Mouse (Mus musculus) liver, embryonic 11.5 days (tissue): Measurements from ENCODE around the gene Abhd14a. TPM values are rescaled to one million over a fixed set of nuclear protein-coding genes. Genes with fewer than 3 reads are reported as not detected.

Source experiments
- ATAC-seq: fragments of 200-750 bp; cut with Nextera tagmentation; replicated peaks from 2 replicates; pipeline ENCODE4 v1.8.0; 2017; ENCODE audit warnings: moderate number of reproducible peaks, mild to moderate bottlenecking, moderate TSS enrichment, moderate library complexity; ENCODE audit not compliant: low FRiP score
- DNase-seq: peaks from one replicate; pipeline ENCODE4 v3.0.0-alpha.2; 2017; ENCODE audit warnings: low spot score
- H3K27ac ChIP-seq: fragments of 300-500 bp; sonication (generic); 2 replicates; pipeline ENCODE4 v1.5.1; 2014; ENCODE audit warnings: mild to moderate bottlenecking, low read depth, low read length, control low read depth
- H3K27me3 ChIP-seq: fragments of 300-500 bp; sonication (generic); replicated peaks from 2 replicates; pipeline ENCODE4 v1.6.1; 2014; ENCODE audit warnings: low read length, mixed read lengths; ENCODE audit not compliant: control insufficient read depth, insufficient read depth
- H3K36me3 ChIP-seq: fragments of 300-500 bp; sonication (generic); 2 replicates; pipeline ENCODE4 v1.6.1; 2014; ENCODE audit warnings: mild to moderate bottlenecking, low read length, moderate library complexity, mixed read lengths; ENCODE audit not compliant: control insufficient read depth, insufficient read depth
- H3K4me1 ChIP-seq: fragments of 300-500 bp; sonication (generic); replicated peaks from 2 replicates; pipeline ENCODE4 v1.6.1; 2014; ENCODE audit warnings: low read length, mixed read lengths; ENCODE audit not compliant: control insufficient read depth, insufficient read depth
- H3K4me2 ChIP-seq: fragments of 300-500 bp; sonication (generic); 2 replicates; pipeline ENCODE4 v1.6.1; 2014; ENCODE audit warnings: mild to moderate bottlenecking, control low read depth, moderate library complexity
- H3K4me3 ChIP-seq: fragments of 300-500 bp; sonication (generic); 2 replicates; pipeline ENCODE4 v1.5.1; 2014; ENCODE audit warnings: low read depth, low read length, control low read depth
- H3K9ac ChIP-seq: fragments of 300-500 bp; sonication (generic); 2 replicates; pipeline ENCODE4 v1.6.1; 2014; ENCODE audit warnings: low read depth, low read length, control low read depth
- H3K9me3 ChIP-seq: fragments of 300-500 bp; sonication (generic); 2 replicates; pipeline ENCODE4 v1.6.1; 2016; ENCODE audit warnings: low read length, inconsistent platforms, mixed read lengths; ENCODE audit not compliant: control insufficient read depth
- WGBS: fragments of 180-500 bp; shearing (Covaris S2); extraction: QIAGEN DNeasy Blood & Tissue Kit; methylation state at CpG from one replicate; pipeline ENCODE4 v1.1.7; 2014; 5-methylcytosine and 5-hydroxymethylcytosine counted together
- polyA plus RNA-seq: library from polyadenylated mRNA; unstranded; fragments of >200 nt; fragmentation: Nextera tagmentation; extraction: Ambion mirVana; gene quantifications from 2 replicates; pipeline ENCODE4 v1.2.1, GENCODE M21; 2014

Gene Abhd14a
- polyA plus RNA-seq, 1 experiment from 2014 or later, result 54.0 TPM

- ATAC-seq (no peak), DNase-seq (no peak)
- Histone ChIP-seq H3K27ac (no peak overlapping the region), H3K27me3 (no peaks in the 10 kb centered on the region), H3K4me2 (no peak overlapping the region), H3K9ac (no peak overlapping the region), H3K9me3 (no peaks in the 10 kb centered on the region), H3K36me3 (no peaks in the 10 kb centered on the region), H3K4me3 (no peak overlapping the region), H3K4me1 (peaks cover 39% of the 10 kb centered on the region)
- 65% methylated on average over 11 of the region's 11 CpGs for WGBS
Observed at GRCm38 (mm10) chr9:106394649-106395602, 52.6 kb downstream of the Abhd14a start.

DNA sequence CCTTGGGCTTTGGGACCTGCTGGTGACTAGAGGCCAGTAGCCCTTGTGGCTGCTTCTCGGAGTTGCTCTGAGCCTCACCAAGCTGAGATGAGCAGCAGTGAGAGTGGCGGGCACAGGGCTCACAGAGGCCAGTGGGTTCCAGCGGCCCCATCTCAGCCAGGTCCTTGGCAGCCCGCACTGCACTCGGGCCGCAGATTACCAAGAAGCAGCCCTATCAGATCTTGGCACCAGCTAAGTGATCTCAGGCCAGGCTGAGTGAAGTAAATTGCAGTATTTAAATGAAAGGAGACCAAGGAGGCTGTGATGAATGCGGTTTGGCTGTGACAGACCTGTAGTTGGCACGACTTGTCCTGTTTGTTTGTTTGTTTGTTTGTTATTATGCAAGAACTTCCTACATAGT, 53.9 kb downstream of the Abhd14a start:
- Histone ChIP-seq H3K4me2 (no peak overlapping the region), H3K4me3 (no peak overlapping the region), H3K36me3 (no peaks in the 10 kb centered on the region), H3K27ac (no peak overlapping the region), H3K9me3 (no peaks in the 10 kb centered on the region), H3K9ac (no peak overlapping the region), H3K27me3 (no peaks in the 10 kb centered on the region), H3K4me1 (peaks cover 26% of the 10 kb centered on the region)
- ATAC-seq (no peak), DNase-seq (no peak)
- 70% methylated on average over 8 of the region's 8 CpGs for WGBS

- Histone ChIP-seq H3K4me3 (no peak overlapping the region), H3K36me3 (no peaks in the 10 kb centered on the region), H3K9me3 (no peaks in the 10 kb centered on the region), H3K4me1 (peaks cover 22% of the 10 kb centered on the region), H3K9ac (no peak overlapping the region), H3K27me3 (no peaks in the 10 kb centered on the region), H3K4me2 (no peak overlapping the region), H3K27ac (no peak overlapping the region)
- DNase-seq (no peak), ATAC-seq (no peak)
- WGBS, result 65% methylated on average over 11 of the region's 11 CpGs
Observed at GRCm38 (mm10) chr9:106392828-106393527, 54.5 kb downstream of the Abhd14a start.

Other genes with a start within 250 kb of the Abhd14a start
- 25.3 and 26.9 TPM in 2 replicates for gene Ppm1m, start 247.9 kb downstream of the Abhd14a start, polyA plus RNA-seq
- gene Twf2, start 244.6 kb downstream of the Abhd14a start, polyA plus RNA-seq, result 58.4 and 61.1 TPM in 2 replicates
- gene Tlr9, start 225.1 kb downstream of the Abhd14a start, polyA plus RNA-seq, result not detected in 2 replicates
- 57.4 and 67.9 TPM in 2 replicates for gene Alas1, start 199.0 kb downstream of the Abhd14a start, polyA plus RNA-seq
- gene Poc1a, start 166.6 kb downstream of the Abhd14a start, polyA plus RNA-seq, result 36.6 and 39.0 TPM in 2 replicates
- 17.8 and 18.1 TPM in 2 replicates for gene Dusp7, start 79.0 kb downstream of the Abhd14a start, polyA plus RNA-seq
- gene Rpl29, start 18.2 kb downstream of the Abhd14a start, polyA plus RNA-seq, result 1,192 and 1,256 TPM in 2 replicates
- 51.1 and 52.3 TPM in 2 replicates for gene Acy1, start 9.4 kb downstream of the Abhd14a start, polyA plus RNA-seq
- gene Abhd14b, start 219 bp downstream of the Abhd14a start, polyA plus RNA-seq, result 19.5 and 19.7 TPM in 2 replicates
- 62.4 and 63.2 TPM in 2 replicates for gene Pcbp4, start 5.6 kb upstream of the Abhd14a start, polyA plus RNA-seq
- 0.11 TPM in 1 of 2 replicates, not detected in the other for gene Gpr62, start 18.3 kb upstream of the Abhd14a start, polyA plus RNA-seq
- gene Rrp9, start 28.3 kb upstream of the Abhd14a start, polyA plus RNA-seq, result 85.4 and 92.8 TPM in 2 replicates
- gene Parp3, start 29.3 kb upstream of the Abhd14a start, polyA plus RNA-seq, result 1.5 and 1.6 TPM in 2 replicates
- gene Iqcf1, start 52.3 kb upstream of the Abhd14a start, polyA plus RNA-seq, result not detected in 2 replicates
- gene Iqcf5, start 66.9 kb upstream of the Abhd14a start, polyA plus RNA-seq, result not detected in 2 replicates
- gene Iqcf3, start 114.0 kb upstream of the Abhd14a start, polyA plus RNA-seq, result not detected in 2 replicates
- not detected in 2 replicates for gene Iqcf4, start 123.3 kb upstream of the Abhd14a start, polyA plus RNA-seq
- gene Iqcf6, start 178.9 kb upstream of the Abhd14a start, polyA plus RNA-seq, result not detected in 2 replicates
- not detected in 2 replicates for gene Grm2, start 208.4 kb upstream of the Abhd14a start, polyA plus RNA-seq
- gene Tex264, start 238.2 kb upstream of the Abhd14a start, polyA plus RNA-seq, result 29.3 and 33.1 TPM in 2 replicates